Mouse (Mus musculus) gastrocnemius, adult 2 months (tissue): ENCODE results near the gene Alg6. TPM values are rescaled to one million over a fixed set of nuclear protein-coding genes. Genes with fewer than 3 reads are reported as not detected.

ENCODE experiments used
- DNase-seq: peaks from one replicate; pipeline ENCODE4 v3.0.0; 2022
- H3K27ac ChIP-seq: fragments of 200-600 bp; 2 replicates; pipeline ENCODE4 v1.8.1; 2022; ENCODE audit warnings: mild to moderate bottlenecking
- H3K4me3 ChIP-seq: fragments of 200-600 bp; 2 replicates; pipeline ENCODE4 v1.8.1; 2022; ENCODE audit warnings: mild to moderate bottlenecking, moderate library complexity
- CTCF ChIP-seq: fragments of 200-600 bp; IDR thresholded peaks from 2 replicates; pipeline ENCODE4 v1.8.1; 2022; ENCODE audit warnings: antibody characterized with exemption, mild to moderate bottlenecking, moderate library complexity
- intact Hi-C: fragments of 180-260 bp; cut with DNase I; formaldehyde crosslinking; loops from one replicate; pipeline ENCODE4 v1.15.1; 2025
- total RNA-seq, 2 experiments: library from RNA; stranded (reverse); gene quantifications; 2 replicates each; pipeline ENCODE4 v1.2.3; 2021

Alg6 gene
- total RNA-seq, 2 experiments from 2014 or later = 5.4 to 6.8 TPM

DNA sequence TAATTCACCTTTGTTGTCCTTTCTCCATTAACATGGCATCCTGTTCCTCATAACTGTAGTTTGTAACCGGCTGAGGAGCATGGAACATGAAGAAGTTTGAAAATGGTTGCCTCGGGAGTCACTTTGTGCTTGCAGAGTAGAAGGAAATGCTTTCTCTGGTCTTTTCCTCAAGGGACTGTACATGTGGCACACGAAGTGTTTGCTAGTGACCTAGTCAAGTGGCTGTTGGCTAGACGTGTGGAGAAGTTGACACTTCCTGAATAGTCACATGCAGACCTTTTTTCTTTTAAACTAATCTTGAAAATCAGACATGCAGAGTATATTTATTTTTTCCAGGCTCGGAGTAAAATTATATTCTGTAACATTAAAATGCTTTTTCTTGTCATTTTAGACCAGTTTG lies 37.0 kb downstream of the Alg6 start:
- Histone ChIP-seq H3K27ac (no peak overlapping the region), H3K4me3 (no peak overlapping the region)
- TF ChIP-seq CTCF = no peak
- intact Hi-C loops = no loop called here
- no peak for DNase-seq

DNA sequence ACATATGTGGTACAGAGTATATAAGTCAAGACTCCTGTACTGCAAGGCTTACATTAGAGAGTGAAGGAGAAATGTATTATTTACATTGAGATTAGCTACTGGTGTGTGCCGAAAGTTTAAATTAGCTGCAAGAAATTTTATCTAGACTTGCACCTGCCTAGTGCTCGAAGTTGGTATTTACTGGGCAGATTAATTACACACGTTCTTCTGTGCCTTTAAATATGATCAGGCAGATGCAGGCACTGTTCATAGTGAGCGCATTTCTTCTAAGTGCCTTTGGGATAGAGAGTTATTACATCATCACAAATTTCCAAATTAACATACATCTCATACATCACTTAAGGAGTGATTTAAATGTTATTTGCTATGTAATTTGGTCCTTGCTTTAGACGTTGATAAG lies 50.8 kb downstream of the Alg6 start:
- no peak for DNase-seq
- H3K4me3 ChIP-seq = no peak overlapping the region
- H3K27ac ChIP-seq = no peak overlapping the region
- intact Hi-C loops = loop anchor here (5.0 kb wide), 1 partner anchor 104 kb away; no protein-coding TSS in a partner anchor
- TF ChIP-seq CTCF = no peak

DNA sequence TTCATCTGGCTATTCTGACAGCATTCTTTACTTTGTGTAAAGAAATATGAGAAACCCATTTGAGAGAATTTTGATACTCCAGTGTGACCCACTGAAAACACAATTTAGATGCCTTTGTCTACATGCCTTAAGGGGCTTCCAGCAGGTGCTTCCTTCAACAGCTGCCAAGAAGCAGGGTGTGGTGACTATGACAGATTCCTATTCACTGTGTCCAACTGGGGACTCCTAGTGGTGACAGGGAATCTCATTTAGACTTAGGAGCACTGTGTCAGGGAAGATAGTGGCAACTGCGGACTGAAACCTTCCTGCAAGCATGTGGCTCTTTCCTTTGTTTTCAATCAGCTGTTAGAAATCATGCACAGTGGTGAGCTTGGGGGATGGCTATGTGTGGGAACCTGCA lies 51.3 kb downstream of the Alg6 start:
- TF ChIP-seq CTCF = peak; percentile 62
- intact Hi-C loops = loop anchor here (5.0 kb wide), 1 partner anchor 104 kb away; no protein-coding TSS in a partner anchor

DNA sequence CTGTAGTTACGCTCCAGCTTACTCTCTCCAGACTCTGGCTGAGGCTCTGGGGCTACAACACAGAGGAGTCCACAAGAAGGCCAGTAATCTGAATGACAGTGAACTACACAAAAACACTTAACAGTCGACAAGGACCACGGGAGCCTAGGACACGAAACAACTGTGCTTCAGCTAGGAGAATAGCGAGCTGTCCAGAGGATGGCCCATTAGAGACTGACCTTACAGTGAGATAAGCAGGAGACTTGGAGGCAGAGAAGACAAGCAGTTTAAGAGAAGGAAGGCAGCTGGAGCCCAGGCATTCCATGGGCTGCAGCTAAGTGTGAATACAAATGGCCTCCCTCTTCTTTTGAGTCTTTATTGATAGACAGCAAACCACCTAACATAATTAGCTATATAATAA lies 55.1 kb downstream of the Alg6 start:
- Histone ChIP-seq H3K4me3 (no peak overlapping the region), H3K27ac (no peak overlapping the region)
- DNase-seq = no peak
- intact Hi-C loops = no loop called here
- no peak for TF ChIP-seq CTCF

More for the DNA sequence above, 51.3 kb downstream of the Alg6 start:
- no peak for DNase-seq
- Histone ChIP-seq H3K4me3 (no peak overlapping the region), H3K27ac (no peak overlapping the region)

DNA sequence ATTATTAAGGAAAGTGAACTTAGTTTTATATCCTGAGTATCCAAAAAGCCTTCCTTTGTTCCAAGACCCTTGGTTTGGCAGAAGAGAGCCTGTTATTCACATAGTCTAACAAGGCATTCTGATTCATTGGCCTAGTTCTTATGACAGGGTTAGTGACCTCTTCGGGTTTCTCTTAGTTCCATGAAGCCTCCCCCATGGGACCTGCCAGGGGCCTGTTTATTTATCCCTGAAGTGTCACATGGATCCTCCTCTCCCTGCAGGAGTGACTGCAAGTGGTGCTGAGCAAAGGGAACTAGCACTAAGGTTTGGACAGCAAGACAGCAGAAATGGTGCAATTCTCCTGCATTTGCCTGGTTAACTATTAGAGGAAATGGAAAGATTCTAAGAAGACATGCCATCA lies 57.6 kb downstream of the Alg6 start:
- intact Hi-C loops = no loop called here
- no peak overlapping the region for H3K4me3 ChIP-seq

DNA sequence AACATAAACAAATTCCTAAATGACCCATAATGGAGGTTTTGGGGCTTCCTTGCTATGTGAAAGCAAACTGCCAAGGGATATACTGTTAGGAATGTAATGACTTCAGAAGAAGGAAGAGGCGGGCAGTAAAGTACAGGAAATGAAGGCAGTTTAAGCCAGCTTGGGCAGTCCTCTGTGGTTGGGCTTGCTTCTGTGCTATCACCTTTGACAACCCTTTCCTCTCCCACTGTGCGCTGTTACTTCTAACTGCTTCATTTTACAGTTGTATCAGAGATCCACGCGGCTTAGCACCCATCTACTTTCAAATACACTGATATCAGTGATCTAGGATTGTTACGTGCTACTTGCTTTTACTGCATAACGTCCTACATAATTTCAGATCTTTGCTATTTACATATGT lies 76.9 kb downstream of the Alg6 start:
- no peak for DNase-seq
- Histone ChIP-seq H3K27ac (no peak overlapping the region), H3K4me3 (no peak overlapping the region)
- no peak for TF ChIP-seq CTCF
- intact Hi-C loops = no loop called here

More for the DNA sequence above, 57.6 kb downstream of the Alg6 start:
- TF ChIP-seq CTCF = no peak
- no peak overlapping the region for H3K27ac ChIP-seq
- no peak for DNase-seq

Other genes starting within 250 kb of the Alg6 start
- gene Foxd3, start 59.4 kb upstream of the Alg6 start, total RNA-seq = 1 to 10 TPM in 1 of 2 experiments, under 1 TPM in 1; 0.84 to 1.7 TPM
- 1 to 10 TPM; 1.1 to 1.6 TPM for gene Efcab7, start 113.5 kb downstream of the Alg6 start, total RNA-seq
- 1,000 to 10,000 TPM; 1,079 to 1,367 TPM for gene Pgm1, start 213.8 kb downstream of the Alg6 start, total RNA-seq
- 1 to 10 TPM; 3.7 to 5.1 TPM for gene Itgb3bp, start 214.1 kb downstream of the Alg6 start, total RNA-seq